Mouse (Mus musculus): ENCODE measurements around the gene Pah. TPM values are rescaled to one million over a fixed set of nuclear protein-coding genes. Genes with fewer than 3 reads are reported as not detected.

Pah gene
- polyA plus RNA-seq, 1 experiment = 0.20 TPM

DNA sequence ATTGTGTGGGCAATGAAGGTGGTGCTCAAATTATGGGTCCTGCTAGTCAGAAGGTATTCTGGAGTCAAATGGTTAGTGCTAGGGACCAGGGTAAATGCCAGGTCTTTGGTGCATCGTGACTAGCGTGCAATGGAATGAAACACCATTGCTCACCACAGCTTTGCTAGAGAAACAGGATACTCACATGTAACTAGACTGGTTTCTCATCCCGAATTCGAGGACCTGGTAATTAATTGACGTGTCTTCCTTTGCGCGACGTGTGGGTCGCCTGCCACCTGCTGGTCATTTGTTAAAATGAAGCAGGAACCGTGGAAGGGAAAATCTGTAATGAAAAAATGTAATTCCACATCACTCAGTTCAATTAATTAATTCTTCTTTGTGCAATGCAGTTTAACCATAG lies 17.6 kb upstream of the Pah start:
- Histone ChIP-seq H3K4me1 (ENCODE audit: control insufficient read depth, insufficient read depth, low read length) (no peaks in the 10 kb centered on the region), H3K27me3 (ENCODE audit: control insufficient read depth, insufficient read depth, low read length) (no peaks in the 10 kb centered on the region), H3K36me3 (ENCODE audit: control insufficient read depth, insufficient read depth, low read length) (no peaks in the 10 kb centered on the region), H3K27ac (ENCODE audit: control insufficient read depth, insufficient read depth, low read depth, low read length) (no peak overlapping the region), H3K4me3 (ENCODE audit: control insufficient read depth, low read depth, low read length) (no peak overlapping the region)
- TF ChIP-seq CTCF (IDR thresholded peaks at IDR 0.05; ENCODE audit: control insufficient read depth, insufficient read depth, insufficient replicate concordance, low read depth, low read length) = peak; percentile 30; the same call in 1 of the 2 replicates
- no peak for TF ChIP-seq POLR2A (IDR thresholded peaks at IDR 0.05; ENCODE audit: control insufficient read depth, low read depth, low read length)

DNA sequence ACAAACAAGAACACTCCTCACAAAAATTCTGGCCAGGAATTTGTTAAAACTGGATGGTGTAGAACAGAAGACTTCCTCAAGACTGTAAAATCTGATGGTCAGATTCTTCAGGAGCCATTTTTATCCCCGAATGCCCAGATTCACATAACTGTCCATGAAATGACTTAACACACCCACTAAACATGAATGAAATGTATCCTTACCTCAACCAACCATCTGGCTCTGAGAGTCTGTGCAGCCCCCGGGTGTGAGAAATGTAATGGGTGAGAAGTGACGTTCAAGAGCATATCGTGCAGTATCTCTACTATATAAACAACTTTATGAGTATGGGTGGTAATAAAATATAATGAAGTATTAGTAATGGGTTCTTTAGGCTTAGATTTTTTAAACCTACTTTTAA lies 13.0 kb upstream of the Pah start:
- no peaks in the 10 kb centered on the region for H3K27me3 ChIP-seq (ENCODE audit: control insufficient read depth, insufficient read depth, low read length)
- H3K36me3 ChIP-seq (ENCODE audit: control insufficient read depth, insufficient read depth, low read length) = no peaks in the 10 kb centered on the region
- H3K27ac ChIP-seq (ENCODE audit: control insufficient read depth, insufficient read depth, low read depth, low read length) = no peak overlapping the region
- no peak overlapping the region for H3K4me3 ChIP-seq (ENCODE audit: control insufficient read depth, low read depth, low read length)
- no peak for TF ChIP-seq CTCF (IDR thresholded peaks at IDR 0.05; ENCODE audit: control insufficient read depth, insufficient read depth, insufficient replicate concordance, low read depth, low read length)
- no peaks in the 10 kb centered on the region for H3K4me1 ChIP-seq (ENCODE audit: control insufficient read depth, insufficient read depth, low read length)

DNA sequence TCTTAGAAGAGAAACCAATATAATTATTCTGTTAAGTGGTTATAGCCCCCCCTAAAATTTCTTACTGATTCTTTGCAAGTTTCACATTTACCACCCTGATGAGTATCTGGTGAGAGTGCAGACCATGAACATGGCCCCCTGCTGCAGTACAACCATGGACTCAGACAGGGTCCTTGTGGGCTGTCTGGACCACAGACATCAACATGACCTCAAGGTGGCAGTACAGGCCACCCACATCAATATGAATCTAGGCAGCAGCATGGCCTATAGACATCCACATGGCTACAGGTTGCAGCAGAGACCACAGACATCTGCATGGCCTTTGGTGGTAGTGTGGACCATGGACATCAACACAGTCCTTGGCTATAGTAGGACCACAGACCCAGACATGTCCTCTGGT lies 8.5 kb upstream of the Pah start:
- H3K4me3 ChIP-seq (ENCODE audit: control insufficient read depth, low read depth, low read length) = no peak overlapping the region
- no peaks in the 10 kb centered on the region for H3K36me3 ChIP-seq (ENCODE audit: control insufficient read depth, insufficient read depth, low read length)
- no peaks in the 10 kb centered on the region for H3K27me3 ChIP-seq (ENCODE audit: control insufficient read depth, insufficient read depth, low read length)
- no peak overlapping the region for H3K27ac ChIP-seq (ENCODE audit: control insufficient read depth, insufficient read depth, low read depth, low read length)
- H3K4me1 ChIP-seq (ENCODE audit: control insufficient read depth, insufficient read depth, low read length) = 0 out of 2 replicates have a peak, but pooled peaks cover 2% of the 10 kb centered on the region
- TF ChIP-seq CTCF (IDR thresholded peaks at IDR 0.05; ENCODE audit: control insufficient read depth, insufficient read depth, insufficient replicate concordance, low read depth, low read length) (peak; percentile 18; the same call in 1 of the 2 replicates), POLR2A (IDR thresholded peaks at IDR 0.05; ENCODE audit: control insufficient read depth, low read depth, low read length) (no peak)

DNA sequence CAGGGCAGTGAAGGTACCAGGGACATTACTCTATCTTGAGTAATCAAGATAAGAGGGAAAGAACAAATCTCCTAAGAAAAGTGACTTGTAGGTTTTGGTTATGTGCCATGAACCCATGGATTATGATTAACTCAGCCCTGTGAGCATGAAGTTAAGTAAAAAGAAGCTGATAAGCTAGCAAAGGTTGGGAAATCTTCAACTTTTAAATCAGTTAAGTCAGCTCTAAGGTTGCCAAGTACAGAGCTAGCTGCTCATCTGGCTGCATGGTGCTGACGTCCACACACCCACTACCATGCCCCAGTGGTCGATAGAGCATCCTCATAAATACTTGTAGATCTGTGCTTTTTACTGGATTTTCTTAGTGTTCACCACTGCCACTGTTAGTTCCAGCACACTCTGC lies 3.0 kb upstream of the Pah start:
- Histone ChIP-seq H3K4me3 (ENCODE audit: control insufficient read depth, low read depth, low read length) (no peak overlapping the region), H3K27ac (ENCODE audit: control insufficient read depth, insufficient read depth, low read depth, low read length) (no peak overlapping the region), H3K36me3 (ENCODE audit: control insufficient read depth, insufficient read depth, low read length) (no peaks in the 10 kb centered on the region), H3K4me1 (ENCODE audit: control insufficient read depth, insufficient read depth, low read length) (0 out of 2 replicates have a peak, but pooled peaks cover 2% of the 10 kb centered on the region), H3K27me3 (ENCODE audit: control insufficient read depth, insufficient read depth, low read length) (no peaks in the 10 kb centered on the region)
- TF ChIP-seq POLR2A (IDR thresholded peaks at IDR 0.05; ENCODE audit: control insufficient read depth, low read depth, low read length) = no peak
- no peak for TF ChIP-seq CTCF (IDR thresholded peaks at IDR 0.05; ENCODE audit: control insufficient read depth, insufficient read depth, insufficient replicate concordance, low read depth, low read length)

DNA sequence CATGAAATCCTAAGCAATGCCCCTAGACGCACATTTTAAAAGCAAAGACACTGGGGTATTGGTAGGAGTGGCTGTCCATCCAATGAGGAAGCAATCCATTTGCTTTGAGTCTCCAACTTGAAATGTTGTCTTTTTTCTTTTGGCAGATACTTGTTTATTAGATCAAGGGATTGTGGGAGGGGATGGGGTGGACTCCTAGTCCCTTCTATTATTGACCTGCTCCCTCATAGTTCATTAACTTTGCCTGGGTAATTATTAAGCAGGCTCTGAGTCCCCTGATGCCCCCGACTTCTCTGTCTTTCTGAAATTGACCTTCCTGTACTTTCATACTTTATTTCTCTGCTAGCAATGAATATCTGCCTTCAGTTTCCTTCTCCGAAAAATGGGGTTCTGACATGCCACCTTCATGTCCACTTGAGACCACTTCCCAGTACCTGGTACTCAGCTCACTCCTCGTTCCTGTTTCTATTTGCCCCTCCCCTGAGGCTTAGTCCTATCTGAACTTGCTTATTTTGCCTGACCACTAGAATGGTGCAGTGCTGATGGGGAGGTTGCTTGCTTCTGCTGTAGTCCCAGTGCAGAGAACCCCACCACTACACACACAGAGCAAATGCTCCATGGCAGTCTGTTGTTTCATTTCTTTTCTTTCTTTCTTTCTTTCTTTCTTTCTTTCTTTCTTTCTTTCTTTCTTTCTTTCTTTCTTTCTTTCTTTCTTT lies 1.0 kb upstream of the Pah start:
- Histone ChIP-seq H3K27me3 (ENCODE audit: control insufficient read depth, insufficient read depth, low read length) (no peaks in the 10 kb centered on the region), H3K27ac (ENCODE audit: control insufficient read depth, insufficient read depth, low read depth, low read length) (no peak overlapping the region), H3K36me3 (ENCODE audit: control insufficient read depth, insufficient read depth, low read length) (no peaks in the 10 kb centered on the region), H3K4me1 (ENCODE audit: control insufficient read depth, insufficient read depth, low read length) (0 out of 2 replicates have a peak, but pooled peaks cover 2% of the 10 kb centered on the region), H3K4me3 (ENCODE audit: control insufficient read depth, low read depth, low read length) (no peak overlapping the region)
- no peak for TF ChIP-seq CTCF (IDR thresholded peaks at IDR 0.05; ENCODE audit: control insufficient read depth, insufficient read depth, insufficient replicate concordance, low read depth, low read length)
- no peak for TF ChIP-seq POLR2A (IDR thresholded peaks at IDR 0.05; ENCODE audit: control insufficient read depth, low read depth, low read length)

DNA sequence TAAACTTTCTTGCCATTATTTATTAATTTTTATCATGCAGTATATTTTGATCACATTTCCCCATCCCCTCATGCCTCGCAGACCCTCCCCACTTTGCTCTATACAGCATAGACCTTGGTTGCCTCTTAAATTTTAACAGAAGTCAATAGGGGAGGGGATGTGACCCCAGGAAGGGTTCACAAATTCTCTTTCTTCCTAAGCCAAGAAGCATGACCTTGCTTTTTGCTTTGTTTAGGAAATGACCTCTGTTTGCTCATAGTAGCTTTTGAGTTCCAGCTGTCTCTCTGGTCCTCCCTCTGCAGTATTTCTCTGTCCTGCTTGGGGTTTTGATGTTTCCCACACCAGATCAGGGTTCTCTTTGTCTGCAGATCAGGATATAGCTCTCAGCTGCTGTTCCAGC lies 12.6 kb downstream of the Pah start:
- H3K36me3 ChIP-seq (ENCODE audit: control insufficient read depth, insufficient read depth, low read length) = no peaks in the 10 kb centered on the region
- no peak for TF ChIP-seq POLR2A (IDR thresholded peaks at IDR 0.05; ENCODE audit: control insufficient read depth, low read depth, low read length)
- no peak for TF ChIP-seq CTCF (IDR thresholded peaks at IDR 0.05; ENCODE audit: control insufficient read depth, insufficient read depth, insufficient replicate concordance, low read depth, low read length)
- H3K4me1 ChIP-seq (ENCODE audit: control insufficient read depth, insufficient read depth, low read length) = no peaks in the 10 kb centered on the region
- H3K27me3 ChIP-seq (ENCODE audit: control insufficient read depth, insufficient read depth, low read length) = no peaks in the 10 kb centered on the region
- H3K4me3 ChIP-seq (ENCODE audit: control insufficient read depth, low read depth, low read length) = no peak overlapping the region
- H3K27ac ChIP-seq (ENCODE audit: control insufficient read depth, insufficient read depth, low read depth, low read length) = no peak overlapping the region

DNA sequence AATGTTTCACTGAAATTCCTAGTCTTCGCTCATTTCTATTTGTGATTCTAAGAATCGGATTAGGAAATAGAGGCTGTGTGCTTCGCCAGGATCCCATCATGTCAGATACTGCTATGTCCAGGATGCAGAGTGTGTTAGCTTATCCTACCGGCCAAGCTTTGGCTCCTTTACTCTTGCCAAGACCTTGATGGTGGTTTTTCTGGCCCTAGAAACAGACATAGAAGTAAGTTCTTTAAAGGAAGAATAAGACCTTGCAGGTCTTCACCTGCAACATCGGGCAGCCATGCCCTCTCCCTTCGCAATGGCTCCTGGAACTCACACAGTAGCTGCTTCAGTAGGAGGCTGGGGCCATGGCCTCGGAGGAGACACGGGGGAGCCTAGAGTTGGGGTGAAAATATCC lies 24.2 kb downstream of the Pah start:
- Histone ChIP-seq H3K4me3 (ENCODE audit: control insufficient read depth, low read depth, low read length) (no peak overlapping the region), H3K27me3 (ENCODE audit: control insufficient read depth, insufficient read depth, low read length) (no peaks in the 10 kb centered on the region), H3K27ac (ENCODE audit: control insufficient read depth, insufficient read depth, low read depth, low read length) (no peak overlapping the region), H3K36me3 (ENCODE audit: control insufficient read depth, insufficient read depth, low read length) (no peaks in the 10 kb centered on the region), H3K4me1 (ENCODE audit: control insufficient read depth, insufficient read depth, low read length) (no peaks in the 10 kb centered on the region; the same call in 1 of the 2 replicates)
- TF ChIP-seq CTCF (IDR thresholded peaks at IDR 0.05; ENCODE audit: control insufficient read depth, insufficient read depth, insufficient replicate concordance, low read depth, low read length) (no peak), POLR2A (IDR thresholded peaks at IDR 0.05; ENCODE audit: control insufficient read depth, low read depth, low read length) (no peak)
